Mouse (Mus musculus) liver, embryonic 14.5 days (tissue): ENCODE data around the gene Gpr55. TPM values are rescaled to one million over a fixed set of nuclear protein-coding genes. Genes with fewer than 3 reads are reported as not detected.

ENCODE experiments used
- ATAC-seq: fragments of 200-750 bp; cut with Nextera tagmentation; 2 replicates; pipeline ENCODE4 v1.8.0; 2017; ENCODE audit warnings: moderate number of reproducible peaks, mild to moderate bottlenecking, moderate library complexity; ENCODE audit not compliant: insufficient read depth
- DNase-seq, 3 experiments: peaks; one replicate each; pipeline ENCODE4 v3.0.0-alpha.2; 2012 to 2013; ENCODE audit warnings: low read depth in 3 of 3, low spot score in 3 of 3
- H3K27ac ChIP-seq: fragments of 300-500 bp; sonication (generic); 2 replicates; pipeline ENCODE4 v1.5.1; 2014; ENCODE audit warnings: moderate library complexity, mild to moderate bottlenecking, control low read depth, inconsistent platforms
- H3K27me3 ChIP-seq: fragments of 300-500 bp; sonication (generic); 2 replicates; pipeline ENCODE4 v1.6.1; 2014; ENCODE audit warnings: mild to moderate bottlenecking, low read length, moderate library complexity; ENCODE audit not compliant: control insufficient read depth, insufficient read depth
- H3K36me3 ChIP-seq: fragments of 300-500 bp; sonication (generic); replicated peaks from 2 replicates; pipeline ENCODE4 v1.6.1; 2014; ENCODE audit warnings: low read depth; ENCODE audit not compliant: control insufficient read depth, insufficient read depth
- H3K4me1 ChIP-seq, 2 experiments: fragments of 200-500 bp in 1 of 2; fragments of 300-500 bp in 1 of 2; sonication (generic) in 1 of 2; replicated peaks; 2 replicates each; pipeline ENCODE4 v1.6.1; 2012 to 2014; ENCODE audit warnings: antibody characterized with exemption in 1 of 2, inconsistent platforms in 1 of 2, low read length in 1 of 2; ENCODE audit not compliant: control insufficient read depth in 2 of 2, insufficient read depth in 2 of 2
- H3K4me2 ChIP-seq: fragments of 300-500 bp; sonication (generic); 2 replicates; pipeline ENCODE4 v1.6.1; 2014; ENCODE audit warnings: low read depth, mild to moderate bottlenecking, control low read depth, moderate library complexity
- H3K4me3 ChIP-seq, 2 experiments: fragments of 200-500 bp in 1 of 2; fragments of 300-500 bp in 1 of 2; sonication (generic) in 1 of 2; 2 replicates each; pipeline ENCODE4 v1.5.1; 2012 to 2014; ENCODE audit warnings: low read depth in 2 of 2, low read length in 2 of 2, mild to moderate bottlenecking in 2 of 2, control low read depth in 1 of 2, inconsistent platforms in 1 of 2, moderate library complexity in 1 of 2; ENCODE audit not compliant: insufficient read depth in 1 of 2
- H3K9ac ChIP-seq: fragments of 300-500 bp; sonication (generic); replicated peaks from 2 replicates; pipeline ENCODE4 v1.6.1; 2014; ENCODE audit warnings: mild to moderate bottlenecking, control low read depth, moderate library complexity
- H3K9me3 ChIP-seq: fragments of 300-500 bp; sonication (generic); 2 replicates; pipeline ENCODE4 v1.6.1; 2016; ENCODE audit warnings: low read length, mixed read lengths; ENCODE audit not compliant: control insufficient read depth
- CTCF ChIP-seq: IDR thresholded peaks from 2 replicates; pipeline ENCODE4 v1.5.1; 2016; ENCODE audit warnings: antibody characterized with exemption, low read depth, control low read depth
- EP300 ChIP-seq: IDR thresholded peaks from 2 replicates; pipeline ENCODE4 v1.6.1; 2016; ENCODE audit warnings: antibody characterized with exemption, low read depth
- WGBS: fragments of 180-500 bp; shearing (Covaris S2); extraction: QIAGEN DNeasy Blood & Tissue Kit; methylation state at CpG from one replicate; pipeline ENCODE4 v1.1.7; 2014; ENCODE audit not compliant: insufficient replicate concordance; 5-methylcytosine and 5-hydroxymethylcytosine counted together
- polyA plus RNA-seq, 2 experiments: library from polyadenylated mRNA; depleted of rRNA in 1 of 2; stranded (reverse) in 1 of 2; unstranded in 1 of 2; fragments of >200 nt; fragmentation: Nextera tagmentation in 1 of 2; extraction: Ambion mirVana in 1 of 2; gene quantifications; 2 replicates each; pipeline versions ENCODE4 v1.2.1 to v1.2.3; 2012 to 2014

Gpr55 gene
- polyA plus RNA-seq, 2 experiments, result 0.04 TPM; not detected in 1

- no peak overlapping the region for H3K27ac ChIP-seq
- no peak overlapping the region for H3K9ac ChIP-seq
- TF ChIP-seq EP300 (no peak), CTCF (no peak)
- DNase-seq, result no peak
- no peaks in the 10 kb centered on the region for H3K4me1 ChIP-seq
- H3K4me3 ChIP-seq, result no peak overlapping the region
- H3K9me3 ChIP-seq, result no peaks in the 10 kb centered on the region
- H3K27me3 ChIP-seq, result no peaks in the 10 kb centered on the region
- no peak overlapping the region for H3K4me2 ChIP-seq
- 56% methylated on average over 13 of the region's 13 CpGs for WGBS
- ATAC-seq, result no peak
- no peaks in the 10 kb centered on the region for H3K36me3 ChIP-seq
Measured at GRCm38 (mm10) chr1:85908754-85909590, 51.8 kb downstream of the Gpr55 start.

- H3K36me3 ChIP-seq, result no peaks in the 10 kb centered on the region
- no peaks in the 10 kb centered on the region for H3K27me3 ChIP-seq
- H3K4me3 ChIP-seq, result no peak overlapping the region
- 83% methylated on average over 12 of the region's 12 CpGs for WGBS
- no peaks in the 10 kb centered on the region for H3K9me3 ChIP-seq
- no peak overlapping the region for H3K27ac ChIP-seq
- H3K4me2 ChIP-seq, result no peak overlapping the region
- DNase-seq (no peak), ATAC-seq (no peak)
- no peak for TF ChIP-seq EP300
- TF ChIP-seq CTCF, result no peak
- H3K9ac ChIP-seq, result no peak overlapping the region
- H3K4me1 ChIP-seq, result peaks cover 0 to 4% of the 10 kb centered on the region in 2 experiments; a peak in 1 of 4 replicates
Measured at GRCm38 (mm10) chr1:85906892-85907291, 53.9 kb downstream of the Gpr55 start.

GRCm38 (mm10) chr1:85902108-85902561 is 58.7 kb downstream of the Gpr55 start:
- no peak overlapping the region for H3K9ac ChIP-seq
- no peak for ATAC-seq
- 48% methylated on average over 7 of the region's 7 CpGs for WGBS
- H3K27ac ChIP-seq, result no peak overlapping the region
- H3K27me3 ChIP-seq, result no peaks in the 10 kb centered on the region
- no peaks in the 10 kb centered on the region for H3K36me3 ChIP-seq
- no peak for DNase-seq
- H3K9me3 ChIP-seq, result no peaks in the 10 kb centered on the region
- no peak overlapping the region for H3K4me2 ChIP-seq
- no peak overlapping the region for H3K4me3 ChIP-seq
- TF ChIP-seq CTCF (no peak), EP300 (no peak)
- peaks cover 0 to 24% of the 10 kb centered on the region in 2 experiments; a peak in 3 of 4 replicates for H3K4me1 ChIP-seq

- no peak overlapping the region for H3K9ac ChIP-seq
- H3K9me3 ChIP-seq, result no peaks in the 10 kb centered on the region
- TF ChIP-seq EP300, result no peak
- TF ChIP-seq CTCF, result no peak
- H3K4me2 ChIP-seq, result no peak overlapping the region
- 30% methylated on average over 3 of the region's 3 CpGs for WGBS
- no peak for ATAC-seq
- H3K27ac ChIP-seq, result no peak overlapping the region
- no peak overlapping the region for H3K4me3 ChIP-seq
- H3K4me1 ChIP-seq, result peaks cover 0 to 29% of the 10 kb centered on the region in 2 experiments; a peak in 3 of 4 replicates
- DNase-seq, result no peak
- H3K36me3 ChIP-seq, result no peaks in the 10 kb centered on the region
- no peaks in the 10 kb centered on the region for H3K27me3 ChIP-seq
Measured at GRCm38 (mm10) chr1:85901516-85902107, 59.2 kb downstream of the Gpr55 start.

DNA sequence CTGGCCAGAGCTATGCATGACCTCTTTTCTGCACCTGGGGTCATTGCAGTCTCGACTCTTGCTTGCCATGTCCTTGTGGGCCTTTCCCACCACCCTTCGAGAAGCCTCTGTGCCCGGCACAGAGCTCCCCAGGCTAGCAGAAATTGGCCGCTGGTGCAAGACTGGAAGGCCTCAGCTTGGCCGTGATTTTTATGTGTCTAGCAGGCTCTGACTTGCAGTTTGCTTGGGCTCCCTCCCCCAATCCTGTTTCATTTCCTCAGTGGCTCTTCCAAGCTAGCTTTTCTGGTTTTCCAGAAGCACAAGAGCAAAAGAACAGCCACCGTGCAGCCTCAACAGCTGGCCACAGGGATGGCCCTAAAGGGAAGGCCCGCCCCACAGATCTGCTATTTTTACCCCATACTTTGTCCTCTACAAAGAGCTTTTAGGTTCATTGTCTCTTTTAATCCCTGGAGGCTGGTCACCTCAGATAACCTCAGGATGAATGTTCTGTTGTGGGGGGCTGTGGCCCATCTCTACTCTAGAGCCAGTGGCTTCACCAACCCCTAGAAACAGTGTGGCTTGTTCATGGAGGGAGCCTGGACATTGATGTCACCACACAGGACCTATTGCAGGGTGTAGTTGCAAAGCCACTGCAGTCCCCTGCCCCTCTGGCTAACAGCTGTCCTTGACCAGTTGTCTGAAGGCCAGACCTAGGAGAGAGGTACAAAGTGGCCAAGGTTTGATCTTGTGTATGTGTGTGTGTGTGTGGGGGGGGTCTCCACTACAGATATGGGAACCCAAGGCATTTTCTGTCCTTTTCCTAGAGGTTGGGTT is 60.1 kb downstream of the Gpr55 start:
- DNase-seq (no peak), ATAC-seq (no peak)
- no peaks in the 10 kb centered on the region for H3K27me3 ChIP-seq
- TF ChIP-seq CTCF (no peak), EP300 (no peak)
- no peak overlapping the region for H3K4me3 ChIP-seq
- no peaks in the 10 kb centered on the region for H3K9me3 ChIP-seq
- H3K4me1 ChIP-seq, result peaks cover 0 to 36% of the 10 kb centered on the region in 2 experiments; a peak in 3 of 4 replicates
- H3K27ac ChIP-seq, result no peak overlapping the region
- WGBS, result 50% methylated on average over 7 of the region's 7 CpGs
- H3K36me3 ChIP-seq, result no peaks in the 10 kb centered on the region
- no peak overlapping the region for H3K4me2 ChIP-seq
- no peak overlapping the region for H3K9ac ChIP-seq
